Mouse (Mus musculus): ENCODE measurements around the gene Slc39a2. TPM values are rescaled to one million over a fixed set of nuclear protein-coding genes. Genes with fewer than 3 reads are reported as not detected.

Slc39a2 gene
- polyA plus RNA-seq, 1 experiment from 2014 or later = 0.42 TPM

DNA sequence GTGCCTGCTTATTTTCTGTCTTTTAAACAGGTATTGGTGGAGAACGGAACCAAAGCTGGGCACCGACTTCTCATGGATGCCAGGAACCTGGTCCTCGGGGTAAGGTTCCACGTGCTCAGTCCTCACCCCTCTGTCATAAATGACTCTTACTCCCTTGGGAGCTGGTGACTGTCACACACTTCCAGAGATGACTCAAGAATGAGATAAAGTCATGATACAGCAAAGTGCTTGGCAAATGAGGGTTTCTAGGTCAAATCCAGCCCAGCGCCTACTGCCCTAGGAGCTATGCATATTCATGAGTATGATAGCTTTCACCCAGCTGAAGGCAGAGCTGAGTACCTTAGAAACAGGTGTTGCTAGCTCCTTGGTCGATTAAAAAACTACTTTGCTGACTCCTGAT lies 2.9 kb upstream of the Slc39a2 start:
- 91% methylated on average over 6 of the region's 6 CpGs for WGBS
- no peak overlapping the region for H3K9ac ChIP-seq
- H3K27ac ChIP-seq (ENCODE audit: low read depth) = no peak overlapping the region
- H3K4me2 ChIP-seq = no peak overlapping the region
- ATAC-seq (ENCODE audit: insufficient read depth) (no peak), DNase-seq (no peak)
- H3K27me3 ChIP-seq (ENCODE audit: insufficient read depth, low read length) = no peaks in the 10 kb centered on the region
- H3K4me3 ChIP-seq (ENCODE audit: low read depth, low read length) = no peak overlapping the region
- TF ChIP-seq CTCF (IDR thresholded peaks at IDR 0.05; ENCODE audit: low read depth) = no peak
- H3K4me1 ChIP-seq (ENCODE audit: insufficient read depth) = no peaks in the 10 kb centered on the region; the same call in 1 of the 2 replicates
- H3K9me3 ChIP-seq (ENCODE audit: low read depth, low read length) = no peaks in the 10 kb centered on the region
- peaks cover 59% of the 10 kb centered on the region for H3K36me3 ChIP-seq (ENCODE audit: insufficient read depth)

DNA sequence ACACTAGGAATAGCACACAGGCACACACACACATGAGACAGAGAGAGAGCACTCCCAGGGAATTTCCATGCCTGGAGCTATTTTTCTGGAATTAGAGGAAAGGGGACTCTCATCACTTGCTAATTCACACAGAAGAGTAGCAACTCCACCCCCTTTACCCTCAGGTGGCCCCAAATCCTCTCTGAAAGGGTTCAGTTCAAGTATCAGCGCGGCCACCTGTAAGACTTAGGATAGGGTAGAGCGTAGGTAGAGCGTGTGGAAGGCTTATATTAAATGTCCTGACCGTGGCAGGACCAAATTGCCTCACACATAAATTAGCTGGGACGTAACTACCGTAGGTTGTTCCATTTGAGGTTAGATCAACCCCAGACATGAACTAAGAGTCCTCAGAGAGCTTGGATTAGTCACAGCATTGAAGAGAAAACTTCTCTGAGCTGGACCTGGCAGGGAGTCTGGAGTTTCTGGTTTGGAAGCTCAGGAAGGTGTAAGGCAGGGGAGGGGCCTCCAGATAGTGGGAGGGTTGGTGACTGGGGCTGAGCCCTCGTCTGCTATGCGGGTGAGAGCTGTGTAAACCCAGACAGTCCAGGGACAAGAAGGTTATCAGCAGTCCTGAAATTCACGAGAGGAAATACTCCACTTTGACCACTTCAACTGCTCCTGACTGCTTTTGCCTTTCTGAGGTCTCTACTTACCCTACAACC lies 555 bp downstream of the Slc39a2 start:
- no peaks in the 10 kb centered on the region; the same call in 1 of the 2 replicates for H3K4me1 ChIP-seq (ENCODE audit: insufficient read depth)
- TF ChIP-seq CTCF (IDR thresholded peaks at IDR 0.05; ENCODE audit: low read depth) = no peak
- peak; percentile 84 for ATAC-seq (ENCODE audit: insufficient read depth)

DNA sequence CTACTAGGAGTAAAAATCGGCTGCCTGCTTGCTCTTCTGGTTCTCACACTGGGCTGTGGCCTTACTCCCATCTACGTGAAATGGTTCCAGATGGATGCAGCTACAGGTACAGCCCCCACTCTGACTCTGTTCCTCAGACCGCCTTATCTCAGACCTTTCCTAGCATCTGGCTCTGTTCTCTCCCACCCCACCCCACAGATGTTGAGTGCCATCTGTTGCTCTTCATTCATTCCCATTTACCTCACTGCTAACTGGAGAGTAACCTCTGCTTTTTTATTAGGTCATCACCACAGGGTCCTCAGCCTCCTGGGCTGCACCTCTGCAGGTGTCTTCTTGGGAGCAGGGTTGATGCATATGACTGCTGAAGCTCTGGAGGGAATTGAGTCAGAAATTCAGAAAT lies 1.1 kb downstream of the Slc39a2 start:
- Histone ChIP-seq H3K9ac (no peak overlapping the region), H3K4me1 (ENCODE audit: insufficient read depth) (no peaks in the 10 kb centered on the region; the same call in 1 of the 2 replicates), H3K36me3 (ENCODE audit: insufficient read depth) (peaks cover 37% of the 10 kb centered on the region), H3K4me2 (no peak overlapping the region), H3K27ac (ENCODE audit: low read depth) (peak overlapping the region; percentile 42; the same call in 1 of the 2 replicates), H3K27me3 (ENCODE audit: insufficient read depth, low read length) (no peaks in the 10 kb centered on the region), H3K9me3 (ENCODE audit: low read depth, low read length) (no peaks in the 10 kb centered on the region), H3K4me3 (ENCODE audit: low read depth, low read length) (no peak overlapping the region)
- 41% methylated on average over 3 of the region's 3 CpGs for whole genome bisulfite sequencing
- no peak for TF ChIP-seq CTCF (IDR thresholded peaks at IDR 0.05; ENCODE audit: low read depth)
- DNase-seq (no peak), ATAC-seq (ENCODE audit: insufficient read depth) (0 out of 2 replicates have a peak, but pooled peaks have one; percentile 35)

More for the DNA sequence above, 555 bp downstream of the Slc39a2 start:
- Histone ChIP-seq H3K27me3 (ENCODE audit: insufficient read depth, low read length) (no peaks in the 10 kb centered on the region), H3K4me2 (no peak overlapping the region), H3K9ac (no peak overlapping the region), H3K4me3 (ENCODE audit: low read depth, low read length) (no peak overlapping the region), H3K36me3 (ENCODE audit: insufficient read depth) (peaks cover 42% of the 10 kb centered on the region), H3K27ac (ENCODE audit: low read depth) (peak overlapping the region; percentile 42; the same call in 1 of the 2 replicates), H3K9me3 (ENCODE audit: low read depth, low read length) (no peaks in the 10 kb centered on the region)
- WGBS = 21% methylated on average over 10 of the region's 10 CpGs
- peak; percentile 38 for DNase-seq

DNA sequence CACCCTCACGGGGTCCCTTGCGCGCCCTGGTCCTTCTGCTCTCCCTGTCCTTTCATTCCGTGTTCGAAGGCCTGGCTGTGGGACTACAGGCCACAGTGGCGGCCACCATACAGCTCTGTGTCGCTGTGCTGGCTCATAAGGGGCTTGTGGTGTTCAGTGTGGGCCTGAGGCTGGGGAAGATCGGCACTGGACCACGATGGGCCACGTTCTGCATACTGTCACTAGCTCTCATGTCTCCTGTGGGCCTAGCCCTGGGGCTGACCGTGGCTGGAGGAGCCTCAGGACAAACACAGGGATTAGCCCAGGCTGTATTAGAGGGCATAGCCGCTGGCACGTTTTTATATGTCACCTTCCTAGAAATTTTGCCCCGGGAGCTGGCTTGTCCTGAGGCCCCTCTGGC lies 2.4 kb downstream of the Slc39a2 start:
- H3K27me3 ChIP-seq (ENCODE audit: insufficient read depth, low read length) = no peaks in the 10 kb centered on the region
- TF ChIP-seq CTCF (IDR thresholded peaks at IDR 0.05; ENCODE audit: low read depth) = no peak
- DNase-seq = no peak
- no peak overlapping the region for H3K27ac ChIP-seq (ENCODE audit: low read depth)
- H3K4me1 ChIP-seq (ENCODE audit: insufficient read depth) = no peaks in the 10 kb centered on the region; the same call in 1 of the 2 replicates
- no peak overlapping the region for H3K4me3 ChIP-seq (ENCODE audit: low read depth, low read length)
- H3K36me3 ChIP-seq (ENCODE audit: insufficient read depth) = peaks cover 24% of the 10 kb centered on the region
- 80% methylated on average over 14 of the region's 14 CpGs for WGBS
- H3K9ac ChIP-seq = no peak overlapping the region
- ATAC-seq (ENCODE audit: insufficient read depth) = no peak
- no peaks in the 10 kb centered on the region for H3K9me3 ChIP-seq (ENCODE audit: low read depth, low read length)
- no peak overlapping the region for H3K4me2 ChIP-seq

DNA sequence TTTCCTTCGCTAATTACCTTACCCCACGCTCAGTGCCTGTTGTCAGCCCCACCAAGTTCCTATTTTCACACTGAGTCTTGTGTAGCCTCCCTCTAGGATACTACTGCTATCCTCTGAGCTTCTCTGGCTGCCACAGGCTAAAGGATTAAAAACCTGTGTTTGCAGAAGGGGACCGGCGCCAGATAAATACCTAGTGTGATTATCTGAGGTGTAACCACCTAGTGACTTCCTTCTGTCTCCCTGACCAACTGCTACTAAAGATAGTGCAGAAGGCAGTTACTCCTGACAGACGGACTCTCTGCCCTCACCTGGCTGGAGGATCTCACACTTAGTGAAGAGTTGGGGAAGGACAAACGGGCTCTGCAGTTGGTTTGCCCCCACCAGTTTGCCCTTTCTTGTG lies 3.3 kb downstream of the Slc39a2 start:
- Histone ChIP-seq H3K9me3 (ENCODE audit: low read depth, low read length) (no peaks in the 10 kb centered on the region), H3K4me1 (ENCODE audit: insufficient read depth) (no peaks in the 10 kb centered on the region; the same call in 1 of the 2 replicates), H3K4me2 (no peak overlapping the region), H3K27ac (ENCODE audit: low read depth) (no peak overlapping the region), H3K9ac (no peak overlapping the region), H3K4me3 (ENCODE audit: low read depth, low read length) (no peak overlapping the region), H3K27me3 (ENCODE audit: insufficient read depth, low read length) (no peaks in the 10 kb centered on the region), H3K36me3 (ENCODE audit: insufficient read depth) (peaks cover 15% of the 10 kb centered on the region)
- DNase-seq (no peak), ATAC-seq (ENCODE audit: insufficient read depth) (no peak)
- WGBS = 76% methylated on average over 6 of the region's 6 CpGs
- no peak for TF ChIP-seq CTCF (IDR thresholded peaks at IDR 0.05; ENCODE audit: low read depth)

DNA sequence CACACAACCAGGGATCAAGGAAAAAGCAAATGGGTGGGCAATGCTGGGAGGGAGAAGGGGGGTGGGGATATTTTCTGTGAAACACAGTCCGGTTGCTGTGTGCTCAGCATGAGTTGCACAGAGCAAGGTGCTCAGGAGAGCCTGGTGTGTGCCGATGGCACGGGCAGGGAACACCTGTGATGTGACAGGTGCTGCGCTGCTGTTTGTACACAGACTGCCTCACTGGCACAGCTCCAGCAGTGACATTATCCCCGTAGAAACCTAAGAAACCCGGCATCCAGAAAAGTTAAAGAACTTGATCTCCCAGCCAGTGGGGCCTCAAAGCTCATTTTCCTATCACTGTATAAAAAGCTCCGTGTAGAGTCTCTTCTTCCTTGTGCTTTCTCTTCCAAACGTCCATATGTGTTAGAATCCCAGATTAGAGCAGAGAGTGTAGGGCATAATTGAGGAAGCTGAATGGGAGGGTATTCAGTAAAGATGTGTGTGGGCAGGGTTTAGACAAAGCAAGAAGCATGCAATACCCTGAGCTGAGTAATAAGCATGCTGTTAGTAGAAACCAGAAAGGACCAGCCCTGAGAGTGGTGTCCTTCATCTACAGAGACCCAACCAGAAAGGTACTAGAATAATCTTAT lies 4.0 kb downstream of the Slc39a2 start:
- H3K9ac ChIP-seq = no peak overlapping the region
- WGBS = 58% methylated on average over 8 of the region's 8 CpGs
- no peaks in the 10 kb centered on the region for H3K9me3 ChIP-seq (ENCODE audit: low read depth, low read length)
- H3K4me2 ChIP-seq = no peak overlapping the region
- no peak for ATAC-seq (ENCODE audit: insufficient read depth)
- DNase-seq = no peak
- TF ChIP-seq CTCF (IDR thresholded peaks at IDR 0.05; ENCODE audit: low read depth) = no peak
- no peak overlapping the region for H3K27ac ChIP-seq (ENCODE audit: low read depth)
- H3K27me3 ChIP-seq (ENCODE audit: insufficient read depth, low read length) = no peaks in the 10 kb centered on the region
- H3K36me3 ChIP-seq (ENCODE audit: insufficient read depth) = peaks cover 9% of the 10 kb centered on the region
- no peak overlapping the region for H3K4me3 ChIP-seq (ENCODE audit: low read depth, low read length)
- no peaks in the 10 kb centered on the region; the same call in 1 of the 2 replicates for H3K4me1 ChIP-seq (ENCODE audit: insufficient read depth)

DNA sequence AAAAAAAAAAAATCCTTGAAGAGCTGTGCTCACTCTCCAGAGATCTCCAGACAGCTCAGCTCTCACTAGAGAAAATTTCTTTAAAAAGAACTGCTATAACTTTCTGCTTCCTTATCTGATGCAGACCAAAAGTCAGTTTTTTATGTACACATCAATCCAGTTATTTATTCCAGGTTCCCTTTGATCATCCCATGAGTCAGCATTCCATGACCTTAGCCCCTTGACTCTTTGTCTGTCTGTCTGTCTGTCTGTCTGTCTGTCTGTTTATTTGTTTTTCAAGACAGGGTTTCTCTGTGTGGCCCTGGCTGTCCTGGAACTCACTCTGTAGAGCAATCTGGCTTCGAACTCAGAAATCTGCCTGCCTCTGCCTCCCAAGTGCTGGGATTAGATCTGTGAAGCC lies 6.7 kb downstream of the Slc39a2 start:
- WGBS = 81% methylated on average over 1 of the region's 1 CpGs
- H3K36me3 ChIP-seq (ENCODE audit: insufficient read depth) = no peaks in the 10 kb centered on the region
- H3K9ac ChIP-seq = no peak overlapping the region
- DNase-seq (no peak), ATAC-seq (ENCODE audit: insufficient read depth) (no peak)
- no peaks in the 10 kb centered on the region for H3K27me3 ChIP-seq (ENCODE audit: insufficient read depth, low read length)
- no peaks in the 10 kb centered on the region for H3K9me3 ChIP-seq (ENCODE audit: low read depth, low read length)
- no peaks in the 10 kb centered on the region for H3K4me1 ChIP-seq (ENCODE audit: insufficient read depth)
- no peak overlapping the region for H3K27ac ChIP-seq (ENCODE audit: low read depth)
- no peak overlapping the region for H3K4me3 ChIP-seq (ENCODE audit: low read depth, low read length)
- no peak overlapping the region for H3K4me2 ChIP-seq
- no peak for TF ChIP-seq CTCF (IDR thresholded peaks at IDR 0.05; ENCODE audit: low read depth)

Measured in lung, embryonic 14.5 days (tissue).